Mouse (Mus musculus) G1E (cell line): ENCODE measurements at regions not wholly inside any gene's neighbourhood (a gene's known extent, or its start where the extent isn't known, plus 50 kb on each side); places are given as distances from the start of the nearest gene placed in this dataset.

Experiments
- ATAC-seq: 2 replicates; pipeline ENCODE4 v1.8.0; 2016; ENCODE audit warnings: mild to moderate bottlenecking; ENCODE audit not compliant: insufficient number of reproducible peaks, poor library complexity, low FRiP score, severe bottlenecking; ENCODE audit errors: extremely low read depth
- DNase-seq: peaks from one replicate; pipeline ENCODE4 v3.0.0; 2012; ENCODE audit warnings: low spot score
- H3K27me3 ChIP-seq: 2 replicates; pipeline ENCODE4 v1.6.1; 2012; ENCODE audit warnings: mild to moderate bottlenecking, low read length, inconsistent platforms; ENCODE audit not compliant: insufficient read depth
- H3K36me3 ChIP-seq: replicated peaks from 2 replicates; pipeline ENCODE3; 2012; ENCODE audit warnings: mild to moderate bottlenecking, inconsistent platforms
- H3K4me1 ChIP-seq: 2 replicates; pipeline ENCODE4 v1.6.1; 2012; ENCODE audit warnings: low read depth, low read length, inconsistent platforms, mixed read lengths; ENCODE audit not compliant: insufficient read depth
- H3K4me3 ChIP-seq: 2 replicates; pipeline ENCODE4 v1.5.1; 2012; ENCODE audit warnings: low read depth, mild to moderate bottlenecking, inconsistent platforms, low read length, moderate library complexity, mixed read lengths
- H3K9me3 ChIP-seq: replicated peaks from 2 replicates; pipeline ENCODE4 v1.6.1; 2012; ENCODE audit warnings: inconsistent platforms
- CTCF ChIP-seq: IDR thresholded peaks from 2 replicates; pipeline ENCODE4 v1.5.1; 2012; ENCODE audit warnings: low read depth, low read length, inconsistent platforms, mixed read lengths
- GATA1 ChIP-seq: IDR thresholded peaks from 2 replicates; pipeline ENCODE4 v1.6.1; 2012; ENCODE audit warnings: borderline replicate concordance, low read length, inconsistent platforms, mixed read lengths
- GATA2 ChIP-seq: IDR thresholded peaks from 2 replicates; pipeline ENCODE4 v1.6.1; 2012; ENCODE audit warnings: low read depth, low read length, inconsistent platforms, borderline replicate concordance
- POLR2AphosphoS5 ChIP-seq: IDR thresholded peaks from 2 replicates; pipeline ENCODE4 v1.6.1; 2012; ENCODE audit warnings: low read depth, low read length, inconsistent platforms; ENCODE audit not compliant: insufficient replicate concordance
- TAL1 ChIP-seq: conservative IDR thresholded peaks from 2 replicates; pipeline ENCODE4 v1.6.1; 2012; ENCODE audit warnings: low read depth, low read length, inconsistent platforms, mixed read lengths

GRCm38 (mm10) chr5:12914395-12914794, 210.8 kb upstream of the Sema3a start:
- Histone ChIP-seq H3K4me3 (no peak overlapping the region), H3K27me3 (no peaks in the 10 kb centered on the region), H3K4me1 (no peaks in the 10 kb centered on the region), H3K9me3 (no peaks in the 10 kb centered on the region), H3K36me3 (no peaks in the 10 kb centered on the region)
- ATAC-seq: no peak
- no peak for TF ChIP-seq GATA1
- TF ChIP-seq TAL1: no peak
- TF ChIP-seq CTCF: no peak
- TF ChIP-seq POLR2AphosphoS5: no peak
- TF ChIP-seq GATA2: no peak
- no peak for DNase-seq

GRCm38 (mm10) chr5:12919335-12919734, 205.9 kb upstream of the Sema3a start:
- Histone ChIP-seq H3K36me3 (no peaks in the 10 kb centered on the region), H3K4me3 (no peak overlapping the region), H3K27me3 (no peaks in the 10 kb centered on the region), H3K4me1 (peaks cover 13% of the 10 kb centered on the region), H3K9me3 (no peaks in the 10 kb centered on the region)
- no peak for TF ChIP-seq POLR2AphosphoS5
- TF ChIP-seq GATA2: no peak
- TF ChIP-seq GATA1: no peak
- no peak for TF ChIP-seq CTCF
- no peak for TF ChIP-seq TAL1
- DNase-seq (no peak), ATAC-seq (no peak)

GRCm38 (mm10) chr5:12922889-12923288, 202.3 kb upstream of the Sema3a start:
- H3K9me3 ChIP-seq: no peaks in the 10 kb centered on the region
- no peak overlapping the region for H3K4me3 ChIP-seq
- no peaks in the 10 kb centered on the region for H3K27me3 ChIP-seq
- no peak for DNase-seq
- peaks cover 30% of the 10 kb centered on the region for H3K4me1 ChIP-seq
- TF ChIP-seq TAL1 (peak; percentile 55), POLR2AphosphoS5 (no peak)
- H3K36me3 ChIP-seq: no peaks in the 10 kb centered on the region
- peak; percentile 64 for ATAC-seq

GRCm38 (mm10) chr5:12925466-12925865, 199.7 kb upstream of the Sema3a start:
- TF ChIP-seq TAL1: no peak
- no peak for TF ChIP-seq GATA2
- TF ChIP-seq POLR2AphosphoS5: no peak
- no peak for TF ChIP-seq GATA1
- no peak for TF ChIP-seq CTCF
- Histone ChIP-seq H3K4me3 (no peak overlapping the region), H3K27me3 (no peaks in the 10 kb centered on the region), H3K9me3 (no peaks in the 10 kb centered on the region), H3K36me3 (no peaks in the 10 kb centered on the region), H3K4me1 (peaks cover 26% of the 10 kb centered on the region)
- ATAC-seq (no peak), DNase-seq (no peak)

DNA sequence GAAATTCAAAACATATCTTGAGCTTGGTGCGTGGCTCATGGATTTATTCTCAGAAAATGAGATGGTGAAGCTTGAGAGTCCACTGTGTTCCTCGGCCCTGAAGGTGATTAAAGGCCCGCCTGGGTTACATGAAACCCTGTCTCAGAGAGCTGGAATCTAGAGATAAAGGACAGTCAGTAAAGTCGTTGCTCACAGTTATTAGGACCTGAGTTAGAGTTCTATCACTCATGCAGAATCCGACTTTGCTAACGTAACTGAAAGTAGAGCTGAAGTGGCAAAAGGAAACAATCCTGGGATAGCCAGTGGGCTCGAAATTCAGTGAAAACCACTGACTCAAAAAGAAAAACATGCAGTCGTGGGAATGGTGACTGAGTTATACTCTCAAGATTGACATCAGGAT, 198.9 kb upstream of the Sema3a start:
- no peaks in the 10 kb centered on the region for H3K36me3 ChIP-seq
- peak overlapping the region; percentile 38; the same call in 1 of the 2 replicates for H3K4me3 ChIP-seq
- no peak for DNase-seq
- peak; percentile 58 for ATAC-seq
- H3K27me3 ChIP-seq: no peaks in the 10 kb centered on the region
- no peaks in the 10 kb centered on the region for H3K9me3 ChIP-seq
- TF ChIP-seq POLR2AphosphoS5: no peak
- TF ChIP-seq TAL1: no peak
- no peak for TF ChIP-seq GATA2
- no peak for TF ChIP-seq GATA1
- TF ChIP-seq CTCF: no peak
- H3K4me1 ChIP-seq: peaks cover 26% of the 10 kb centered on the region

GRCm38 (mm10) chr5:12927247-12927646, 198.0 kb upstream of the Sema3a start:
- Histone ChIP-seq H3K4me1 (peaks cover 26% of the 10 kb centered on the region), H3K4me3 (no peak overlapping the region), H3K9me3 (no peaks in the 10 kb centered on the region), H3K36me3 (no peaks in the 10 kb centered on the region), H3K27me3 (no peaks in the 10 kb centered on the region)
- DNase-seq (no peak), ATAC-seq (peak; percentile 35; the same call in 1 of the 2 replicates)
- TF ChIP-seq GATA1: no peak

DNA sequence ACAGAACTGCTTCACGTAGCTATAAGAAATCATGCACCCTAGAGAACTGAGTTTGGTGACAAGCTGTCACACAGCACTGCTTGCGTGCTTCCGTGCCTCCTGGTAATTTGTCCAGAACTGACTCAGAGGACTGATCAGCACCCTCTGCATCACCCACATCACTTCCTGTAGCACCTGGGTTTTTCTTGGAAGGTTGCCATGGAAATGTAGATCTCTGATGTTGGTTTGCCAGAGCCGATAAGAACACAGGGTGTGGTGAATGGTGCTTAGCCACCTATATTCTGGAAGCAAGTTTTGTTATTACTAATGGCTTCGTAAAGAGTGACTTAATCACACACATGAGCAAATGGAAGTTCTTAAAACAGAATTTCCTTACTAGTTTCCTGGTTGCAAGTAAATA, 188.2 kb upstream of the Sema3a start:
- H3K36me3 ChIP-seq: no peaks in the 10 kb centered on the region
- H3K4me3 ChIP-seq: no peak overlapping the region
- TF ChIP-seq TAL1: no peak
- TF ChIP-seq GATA2: no peak
- no peak for TF ChIP-seq POLR2AphosphoS5
- no peak for TF ChIP-seq CTCF
- no peak for TF ChIP-seq GATA1
- peaks cover 4% of the 10 kb centered on the region; the same call in 1 of the 2 replicates for H3K4me1 ChIP-seq
- ATAC-seq (peak; percentile 28), DNase-seq (no peak)
- H3K9me3 ChIP-seq: no peaks in the 10 kb centered on the region
- no peaks in the 10 kb centered on the region for H3K27me3 ChIP-seq
